Mouse (Mus musculus): ENCODE measurements around the gene Cradd. TPM values are rescaled to one million over a fixed set of nuclear protein-coding genes. Genes with fewer than 3 reads are reported as not detected.

Cradd gene
- total and polyA plus RNA-seq, 3 experiments, result 1.9 to 9.0 TPM; not detected in 1

DNA sequence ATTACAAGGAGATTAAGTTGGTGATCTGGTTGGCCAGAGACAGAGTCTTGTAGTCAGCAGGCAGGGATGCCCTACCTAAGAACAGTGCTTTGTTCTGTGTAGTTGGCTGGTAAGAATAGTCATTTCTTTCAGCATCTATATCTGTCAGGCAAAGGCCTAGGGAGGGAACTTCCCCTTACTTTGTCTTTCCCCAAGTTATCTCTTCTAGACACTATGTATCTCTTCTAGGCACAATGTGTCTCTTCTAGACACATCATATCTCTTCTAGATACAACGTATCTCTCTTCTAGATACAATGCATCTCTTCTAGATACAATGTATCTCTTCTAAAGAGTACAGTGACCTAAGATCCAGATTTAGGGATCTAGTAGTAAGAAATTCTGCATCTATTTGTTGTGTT lies 169.3 kb downstream of the Cradd start:
- DNase-seq (ENCODE audit: low read depth, low spot score), result peak; percentile 77
- no peaks in the 10 kb centered on the region for H3K9me3 ChIP-seq (replicated peaks; ENCODE audit: insufficient read depth, low read length)
- H3K79me2 ChIP-seq (ENCODE audit: control insufficient read depth, insufficient read depth, low read length, poor library complexity), result no peaks in the 10 kb centered on the region
- peaks cover 0 to 2% of the 10 kb centered on the region in 2 experiments; a peak in 3 of 4 replicates for H3K27me3 ChIP-seq (ENCODE audit: control insufficient read depth in 1 of 2, insufficient read depth in 2 of 2, low read length in 2 of 2)
- H3K4me1 ChIP-seq (ENCODE audit: control insufficient read depth in 1 of 2, insufficient read depth in 2 of 2, low read length in 2 of 2), result peaks cover 0 to 29% of the 10 kb centered on the region in 2 experiments; a peak in 2 of 4 replicates
- peak overlapping the region; percentile 6; the same call in 1 of the 2 replicates for H3K27ac ChIP-seq (ENCODE audit: control insufficient read depth, low read depth, low read length)
- no peak overlapping the region for H3K4me3 ChIP-seq (ENCODE audit: control insufficient read depth in 1 of 2, insufficient read depth in 1 of 2, low read depth in 2 of 2, low read length in 2 of 2)
- TF ChIP-seq EP300 (IDR thresholded peaks at IDR 0.05; ENCODE audit: low read depth in 1 of 2, low read length in 2 of 2) (peak; percentile 90 to 94), SIN3A (IDR thresholded peaks at IDR 0.05; ENCODE audit: low read length) (peak; percentile 31; the same call in 1 of the 2 replicates), TAL1 (IDR thresholded peaks at IDR 0.05; ENCODE audit: low read length) (0 out of 2 replicates have a peak, but pooled peaks have one; percentile 33), RCOR1 (IDR thresholded peaks at IDR 0.05; ENCODE audit: low read depth, low read length) (peak; percentile 78), ZKSCAN1 (IDR thresholded peaks at IDR 0.05; ENCODE audit: low read depth, low read length) (no peak), MAFK (IDR thresholded peaks at IDR 0.05; ENCODE audit: borderline replicate concordance, low read depth, low read length) (no peak), MYB (IDR thresholded peaks at IDR 0.05; ENCODE audit: low read depth, low read length) (no peak), TCF12 (IDR thresholded peaks at IDR 0.05; ENCODE audit: low read depth, low read length) (peak; percentile 84), GATA1 (IDR thresholded peaks at IDR 0.05; ENCODE audit: low read depth, low read length) (peak; percentile 96), USF2 (IDR thresholded peaks at IDR 0.05; ENCODE audit: borderline replicate concordance in 1 of 2, insufficient read depth in 1 of 2, low read depth in 1 of 2, low read length in 2 of 2) (no peak), CHD2 (IDR thresholded peaks at IDR 0.05; ENCODE audit: low read length) (no peak)
- no peak overlapping the region for H3K9ac ChIP-seq (ENCODE audit: control insufficient read depth, low read depth, low read length, poor library complexity, severe bottlenecking)
- peaks cover 0 to 24% of the 10 kb centered on the region in 2 experiments; a peak in 2 of 4 replicates for H3K36me3 ChIP-seq (ENCODE audit: control insufficient read depth in 1 of 2, insufficient read depth in 2 of 2, low read length in 2 of 2)

DNA sequence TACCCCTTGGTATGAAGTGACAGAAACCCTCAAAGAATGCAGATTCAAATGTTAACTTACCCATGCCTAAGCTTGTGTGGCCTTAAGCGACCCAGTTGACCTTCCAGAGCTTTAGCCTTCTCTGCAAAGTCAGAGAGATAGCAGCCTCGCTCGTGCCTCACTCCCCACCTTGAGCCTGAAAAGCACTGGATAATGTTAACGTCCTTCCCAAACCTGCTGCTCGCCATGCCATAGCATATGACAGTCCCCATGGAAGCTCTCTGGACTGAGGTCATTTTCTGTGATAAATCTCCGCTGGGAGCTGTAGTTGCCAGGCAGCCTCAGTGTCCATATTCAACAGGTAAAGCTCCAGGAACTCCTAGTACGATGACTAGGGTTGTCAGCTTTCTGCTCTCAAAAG lies 170.7 kb downstream of the Cradd start:
- Histone ChIP-seq H3K79me2 (ENCODE audit: control insufficient read depth, insufficient read depth, low read length, poor library complexity) (no peaks in the 10 kb centered on the region), H3K9ac (ENCODE audit: control insufficient read depth, low read depth, low read length, poor library complexity, severe bottlenecking) (no peak overlapping the region), H3K4me3 (ENCODE audit: control insufficient read depth in 1 of 2, insufficient read depth in 1 of 2, low read depth in 2 of 2, low read length in 2 of 2) (no peak overlapping the region), H3K36me3 (ENCODE audit: control insufficient read depth in 1 of 2, insufficient read depth in 2 of 2, low read length in 2 of 2) (peaks cover 0 to 27% of the 10 kb centered on the region in 2 experiments; a peak in 2 of 4 replicates), H3K27ac (ENCODE audit: control insufficient read depth, low read depth, low read length) (no peak overlapping the region), H3K4me1 (ENCODE audit: control insufficient read depth in 1 of 2, insufficient read depth in 2 of 2, low read length in 2 of 2) (peaks cover 0 to 33% of the 10 kb centered on the region in 2 experiments; a peak in 2 of 4 replicates), H3K27me3 (ENCODE audit: control insufficient read depth in 1 of 2, insufficient read depth in 2 of 2, low read length in 2 of 2) (no peaks in the 10 kb centered on the region), H3K9me3 (replicated peaks; ENCODE audit: insufficient read depth, low read length) (no peaks in the 10 kb centered on the region)
- TF ChIP-seq SMC3 (IDR thresholded peaks at IDR 0.05; ENCODE audit: low read depth, low read length), result no peak
- no peak for TF ChIP-seq ZC3H11A (IDR thresholded peaks at IDR 0.05; ENCODE audit: low read depth, low read length)
- TF ChIP-seq SIN3A (IDR thresholded peaks at IDR 0.05; ENCODE audit: low read length), result no peak
- no peak for TF ChIP-seq TAL1 (IDR thresholded peaks at IDR 0.05; ENCODE audit: low read length)
- TF ChIP-seq POLR2AphosphoS2 (IDR thresholded peaks at IDR 0.05; ENCODE audit: low read length), result no peak
- no peak for TF ChIP-seq ZKSCAN1 (IDR thresholded peaks at IDR 0.05; ENCODE audit: low read depth, low read length)
- no peak for TF ChIP-seq KAT2A (conservative IDR thresholded peaks at IDR 0.05; ENCODE audit: low read depth, low read length)
- TF ChIP-seq MXI1 (IDR thresholded peaks at IDR 0.05; ENCODE audit: low read depth, low read length), result no peak
- no peak for TF ChIP-seq GATA1 (IDR thresholded peaks at IDR 0.05; ENCODE audit: low read depth, low read length)
- no peak for TF ChIP-seq HCFC1 (IDR thresholded peaks at IDR 0.05; ENCODE audit: low read depth, low read length)
- no peak for TF ChIP-seq ELF1 (IDR thresholded peaks at IDR 0.05; ENCODE audit: low read depth, low read length)
- DNase-seq (ENCODE audit: low read depth, low spot score), result no peak
